ENCODE assay signal across 8 mouse cellular contexts in genomic region chr2:159755541-159756011, GRCm38 (mm10).
DNase-seq lines count a peak whose midpoint lies in the region; ATAC-seq lines count a peak whose summit lies in the region.

No protein-coding gene starts in this region.

- no peaks in the 10 kb centered on the region for H3K9me3 ChIP-seq in hindbrain, embryonic 11.5 days (ENCODE audit: control insufficient read depth, low read length)
- no peaks in the 10 kb centered on the region for H3K9me3 ChIP-seq in midbrain, embryonic 12.5 days

- 0 out of 2 replicates have a peak, but pooled peaks have one; percentile 40 for ATAC-seq in hindbrain, embryonic 11.5 days (ENCODE audit: low FRiP score)
- ATAC-seq in midbrain, embryonic 12.5 days (ENCODE audit: low FRiP score, low read depth), result peak; percentile 83
- ATAC-seq in monocyte, adult 5-6 weeks (replicated peaks; ENCODE audit: insufficient number of reproducible peaks, low FRiP score, low TSS enrichment, poor library complexity, severe bottlenecking), result no peak

- H3K4me2 ChIP-seq in hindbrain, embryonic 11.5 days (replicated peaks; ENCODE audit: low read depth, low read length), result no peak overlapping the region
- H3K4me2 ChIP-seq in midbrain, embryonic 12.5 days (replicated peaks), result no peak overlapping the region

- no peak overlapping the region for H3K4me3 ChIP-seq in hindbrain, embryonic 11.5 days (ENCODE audit: low read depth, low read length)
- no peak overlapping the region for H3K4me3 ChIP-seq in midbrain, embryonic 12.5 days

- H3K9ac ChIP-seq in hindbrain, embryonic 11.5 days (ENCODE audit: low read depth, low read length), result no peak overlapping the region
- H3K9ac ChIP-seq in midbrain, embryonic 12.5 days (replicated peaks), result no peak overlapping the region

- no peaks in the 10 kb centered on the region for H3K36me3 ChIP-seq in hindbrain, embryonic 11.5 days (ENCODE audit: control insufficient read depth, insufficient read depth, low read length)
- H3K36me3 ChIP-seq in midbrain, embryonic 12.5 days, result no peaks in the 10 kb centered on the region

- no peak overlapping the region for H3K27ac ChIP-seq in hindbrain, embryonic 11.5 days (ENCODE audit: low read depth, low read length)
- H3K27ac ChIP-seq in midbrain, embryonic 12.5 days (replicated peaks), result no peak overlapping the region; the same call in 1 of the 2 replicates

- H3K4me1 ChIP-seq in hindbrain, embryonic 11.5 days (replicated peaks; ENCODE audit: control insufficient read depth, insufficient read depth, low read length), result no peaks in the 10 kb centered on the region
- H3K4me1 ChIP-seq in midbrain, embryonic 12.5 days, result peaks cover 14% of the 10 kb centered on the region

- no peaks in the 10 kb centered on the region for H3K27me3 ChIP-seq in hindbrain, embryonic 11.5 days (ENCODE audit: control insufficient read depth, insufficient read depth, low read length)
- H3K27me3 ChIP-seq in midbrain, embryonic 12.5 days, result no peaks in the 10 kb centered on the region

- peak; percentile 2 for DNase-seq in cerebellum, adult 11-12 months
- no peak for DNase-seq in cerebellum, adult 11 months
- DNase-seq in cerebellum, postnatal 14 days, result peak; percentile 42 to 48
- peak; percentile 18 for DNase-seq in hindbrain, embryonic 11.5 days (ENCODE audit: low spot score)
- peak; percentile 37 to 46 for DNase-seq in layer of hippocampus, postnatal 10 days (ENCODE audit: low spot score in 2 of 2)
- no peak for DNase-seq in adrenal gland, postnatal 10 days

- WGBS in hindbrain, embryonic 11.5 days, result 56% methylated on average over 7 of the region's 7 CpGs
- 31% methylated on average over 7 of the region's 7 CpGs for WGBS in midbrain, embryonic 12.5 days

Comparison
In these comparisons a context has a peak if more than half of its experiments do, and no peak if none do; other contexts are left out.
1. DNase-seq: peak in cerebellum, adult 11-12 months (single experiment), cerebellum, postnatal 14 days (2 of 2), hindbrain, embryonic 11.5 days (single experiment) and layer of hippocampus, postnatal 10 days (2 of 2); none in cerebellum, adult 11 months (single experiment) and adrenal gland, postnatal 10 days (single experiment).